Mouse (Mus musculus): ENCODE results near the gene Slc7a11. TPM values are rescaled to one million over a fixed set of nuclear protein-coding genes. Genes with fewer than 3 reads are reported as not detected.

The Slc7a11 gene
- polyA plus RNA-seq, 1 experiment from 2014 or later: 3.4 TPM

- Histone ChIP-seq H3K9me3 (replicated peaks) (no peaks in the 10 kb centered on the region), H3K27me3 (no peaks in the 10 kb centered on the region), H3K27ac (replicated peaks) (no peak overlapping the region), H3K4me3 (replicated peaks) (no peak overlapping the region), H3K36me3 (no peaks in the 10 kb centered on the region), H3K4me1 (0 out of 2 replicates have a peak, but pooled peaks cover 3% of the 10 kb centered on the region), H3K4me2 (replicated peaks) (no peak overlapping the region), H3K9ac (no peak overlapping the region)
- 77% methylated on average over 6 of the region's 6 CpGs for WGBS
- ATAC-seq (ENCODE audit: insufficient number of reproducible peaks, low FRiP score, low TSS enrichment, low read depth): no peak
Measured at GRCm38 (mm10) chr3:50388786-50389185, 54.6 kb downstream of the Slc7a11 start.

- Histone ChIP-seq H3K9ac (no peak overlapping the region), H3K4me2 (replicated peaks) (no peak overlapping the region), H3K4me1 (0 out of 2 replicates have a peak, but pooled peaks cover 3% of the 10 kb centered on the region), H3K9me3 (replicated peaks) (no peaks in the 10 kb centered on the region), H3K27me3 (no peaks in the 10 kb centered on the region), H3K36me3 (no peaks in the 10 kb centered on the region), H3K27ac (replicated peaks) (no peak overlapping the region), H3K4me3 (replicated peaks) (no peak overlapping the region)
- no peak for ATAC-seq (ENCODE audit: insufficient number of reproducible peaks, low FRiP score, low TSS enrichment, low read depth)
- WGBS: 27% methylated on average over 9 of the region's 9 CpGs
Measured at GRCm38 (mm10) chr3:50388288-50388687, 55.1 kb downstream of the Slc7a11 start.

DNA sequence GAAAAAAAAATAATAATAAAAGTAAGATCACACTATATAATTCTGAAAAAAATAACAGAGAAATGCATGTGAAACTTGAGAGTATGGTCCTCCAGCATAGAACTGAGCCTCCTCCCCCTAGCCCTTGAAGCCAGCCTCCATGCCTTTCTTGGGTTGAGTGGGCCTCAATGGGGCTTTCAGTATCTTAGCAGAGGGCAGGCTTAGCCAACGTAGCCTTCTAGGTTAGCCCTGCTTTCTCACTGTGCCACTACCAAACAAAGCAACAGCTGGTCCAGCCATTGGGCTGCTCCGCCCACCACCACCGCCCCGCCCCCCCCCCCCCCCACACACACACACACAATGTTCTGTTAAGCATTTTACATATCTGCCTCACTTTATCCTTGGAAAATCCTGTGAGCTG, 56.1 kb downstream of the Slc7a11 start:
- Histone ChIP-seq H3K4me2 (replicated peaks) (no peak overlapping the region), H3K4me3 (replicated peaks) (no peak overlapping the region), H3K4me1 (peaks cover 8% of the 10 kb centered on the region), H3K36me3 (no peaks in the 10 kb centered on the region), H3K9ac (no peak overlapping the region), H3K27me3 (no peaks in the 10 kb centered on the region), H3K9me3 (replicated peaks) (no peaks in the 10 kb centered on the region), H3K27ac (replicated peaks) (no peak overlapping the region)
- 62% methylated on average over 4 of the region's 4 CpGs for whole genome bisulfite sequencing
- ATAC-seq (ENCODE audit: insufficient number of reproducible peaks, low FRiP score, low TSS enrichment, low read depth): no peak

- H3K36me3 ChIP-seq: no peaks in the 10 kb centered on the region
- no peak overlapping the region for H3K4me2 ChIP-seq (replicated peaks)
- H3K4me3 ChIP-seq (replicated peaks): no peak overlapping the region
- no peak for ATAC-seq (ENCODE audit: insufficient number of reproducible peaks, low FRiP score, low TSS enrichment, low read depth)
- H3K4me1 ChIP-seq: peaks cover 11% of the 10 kb centered on the region
- 66% methylated on average over 5 of the region's 5 CpGs for WGBS
- H3K9ac ChIP-seq: no peak overlapping the region
- no peaks in the 10 kb centered on the region for H3K9me3 ChIP-seq (replicated peaks)
- no peaks in the 10 kb centered on the region for H3K27me3 ChIP-seq
- no peak overlapping the region for H3K27ac ChIP-seq (replicated peaks)
Measured at GRCm38 (mm10) chr3:50386561-50387221, 56.7 kb downstream of the Slc7a11 start.

GRCm38 (mm10) chr3:50386066-50386465, 57.3 kb downstream of the Slc7a11 start:
- 63% methylated on average over 6 of the region's 6 CpGs for WGBS
- H3K27ac ChIP-seq (replicated peaks): no peak overlapping the region
- H3K4me2 ChIP-seq (replicated peaks): no peak overlapping the region
- no peak for ATAC-seq (ENCODE audit: insufficient number of reproducible peaks, low FRiP score, low TSS enrichment, low read depth)
- H3K4me3 ChIP-seq (replicated peaks): no peak overlapping the region
- no peaks in the 10 kb centered on the region for H3K9me3 ChIP-seq (replicated peaks)
- no peaks in the 10 kb centered on the region for H3K36me3 ChIP-seq
- H3K4me1 ChIP-seq: peaks cover 11% of the 10 kb centered on the region
- no peak overlapping the region for H3K9ac ChIP-seq
- no peaks in the 10 kb centered on the region for H3K27me3 ChIP-seq

- no peak overlapping the region for H3K4me3 ChIP-seq (replicated peaks)
- H3K27me3 ChIP-seq: no peaks in the 10 kb centered on the region
- WGBS: 43% methylated on average over 5 of the region's 5 CpGs
- no peak overlapping the region for H3K27ac ChIP-seq (replicated peaks)
- no peak overlapping the region for H3K9ac ChIP-seq
- H3K9me3 ChIP-seq (replicated peaks): no peaks in the 10 kb centered on the region
- peaks cover 11% of the 10 kb centered on the region for H3K4me1 ChIP-seq
- peak overlapping the region; percentile 47; the same call in 1 of the 2 replicates for H3K4me2 ChIP-seq (replicated peaks)
- ATAC-seq (ENCODE audit: insufficient number of reproducible peaks, low FRiP score, low TSS enrichment, low read depth): no peak
- no peaks in the 10 kb centered on the region for H3K36me3 ChIP-seq
Measured at GRCm38 (mm10) chr3:50382729-50383128, 60.7 kb downstream of the Slc7a11 start.

- Histone ChIP-seq H3K27me3 (no peaks in the 10 kb centered on the region), H3K9ac (no peak overlapping the region), H3K9me3 (replicated peaks) (no peaks in the 10 kb centered on the region), H3K27ac (replicated peaks) (no peak overlapping the region; the same call in 1 of the 2 replicates), H3K4me1 (peaks cover 11% of the 10 kb centered on the region), H3K36me3 (no peaks in the 10 kb centered on the region), H3K4me3 (replicated peaks) (peak overlapping the region; percentile 45), H3K4me2 (replicated peaks) (peak overlapping the region; percentile 47)
- WGBS: 23% methylated on average over 22 of the region's 22 CpGs
- ATAC-seq (ENCODE audit: insufficient number of reproducible peaks, low FRiP score, low TSS enrichment, low read depth): no peak
Measured at GRCm38 (mm10) chr3:50381861-50382693, 61.3 kb downstream of the Slc7a11 start.

DNA sequence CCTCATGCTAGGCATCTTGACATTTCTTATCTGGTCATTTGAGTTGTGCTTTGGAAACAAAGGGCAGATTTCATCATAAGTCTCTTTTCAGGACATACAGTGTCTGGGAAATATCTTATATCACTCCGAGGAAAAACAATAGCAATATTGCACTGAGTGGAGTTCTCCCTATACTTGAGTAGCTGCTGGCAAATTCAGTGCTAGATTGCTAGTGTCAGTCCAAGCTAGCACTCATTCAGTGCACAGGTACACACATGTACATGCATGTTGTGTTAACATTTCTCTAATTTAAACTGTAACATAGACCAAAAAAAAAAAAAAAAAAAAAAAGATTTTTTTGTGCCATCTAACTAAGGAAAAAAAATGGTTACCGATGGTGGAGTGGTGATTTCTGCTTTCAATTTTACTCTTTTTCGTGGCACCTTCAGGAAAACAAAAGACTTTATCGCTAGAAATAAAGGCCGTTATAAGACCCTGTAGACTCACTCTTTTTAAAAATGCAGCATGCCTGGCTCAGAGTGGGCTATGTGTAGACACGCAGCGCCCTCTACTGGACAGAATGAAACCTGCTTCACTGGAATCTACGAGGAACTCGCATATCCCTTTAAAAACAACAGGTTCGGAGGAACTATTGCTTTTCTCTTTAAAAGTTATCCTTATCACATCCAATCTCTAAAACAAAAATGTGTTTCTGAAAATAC, 62.1 kb downstream of the Slc7a11 start:
- H3K36me3 ChIP-seq: no peaks in the 10 kb centered on the region
- H3K9me3 ChIP-seq (replicated peaks): no peaks in the 10 kb centered on the region
- peak overlapping the region; percentile 47 for H3K4me2 ChIP-seq (replicated peaks)
- 16% methylated on average over 10 of the region's 10 CpGs for WGBS
- H3K9ac ChIP-seq: no peak overlapping the region
- no peaks in the 10 kb centered on the region for H3K27me3 ChIP-seq
- H3K27ac ChIP-seq (replicated peaks): no peak overlapping the region; the same call in 1 of the 2 replicates
- ATAC-seq (ENCODE audit: insufficient number of reproducible peaks, low FRiP score, low TSS enrichment, low read depth): 0 out of 2 replicates have a peak, but pooled peaks have one; percentile 60
- peaks cover 9% of the 10 kb centered on the region for H3K4me1 ChIP-seq
- peak overlapping the region; percentile 45 for H3K4me3 ChIP-seq (replicated peaks)

- H3K27me3 ChIP-seq: no peaks in the 10 kb centered on the region
- 88% methylated on average over 8 of the region's 8 CpGs for WGBS
- H3K27ac ChIP-seq (replicated peaks): no peak overlapping the region
- no peak overlapping the region for H3K4me2 ChIP-seq (replicated peaks)
- ATAC-seq (ENCODE audit: insufficient number of reproducible peaks, low FRiP score, low TSS enrichment, low read depth): no peak
- H3K9ac ChIP-seq: no peak overlapping the region
- H3K9me3 ChIP-seq (replicated peaks): no peaks in the 10 kb centered on the region
- H3K4me3 ChIP-seq (replicated peaks): no peak overlapping the region
- H3K4me1 ChIP-seq: peaks cover 9% of the 10 kb centered on the region
- H3K36me3 ChIP-seq: no peaks in the 10 kb centered on the region
Measured at GRCm38 (mm10) chr3:50379942-50380341, 63.5 kb downstream of the Slc7a11 start.

- H3K36me3 ChIP-seq: no peaks in the 10 kb centered on the region
- no peaks in the 10 kb centered on the region for H3K27me3 ChIP-seq
- H3K27ac ChIP-seq (replicated peaks): no peak overlapping the region
- H3K9me3 ChIP-seq (replicated peaks): no peaks in the 10 kb centered on the region
- H3K9ac ChIP-seq: no peak overlapping the region
- ATAC-seq (ENCODE audit: insufficient number of reproducible peaks, low FRiP score, low TSS enrichment, low read depth): no peak
- H3K4me3 ChIP-seq (replicated peaks): no peak overlapping the region
- H3K4me2 ChIP-seq (replicated peaks): no peak overlapping the region
- no peaks in the 10 kb centered on the region for H3K4me1 ChIP-seq
Measured at GRCm38 (mm10) chr3:50375477-50375876, 67.9 kb downstream of the Slc7a11 start.

- Histone ChIP-seq H3K9me3 (replicated peaks) (no peaks in the 10 kb centered on the region), H3K4me1 (no peaks in the 10 kb centered on the region), H3K9ac (no peak overlapping the region), H3K27ac (replicated peaks) (no peak overlapping the region), H3K36me3 (no peaks in the 10 kb centered on the region), H3K27me3 (no peaks in the 10 kb centered on the region), H3K4me3 (replicated peaks) (no peak overlapping the region), H3K4me2 (replicated peaks) (no peak overlapping the region)
- no peak for ATAC-seq (ENCODE audit: insufficient number of reproducible peaks, low FRiP score, low TSS enrichment, low read depth)
- 87% methylated on average over 6 of the region's 6 CpGs for WGBS
Measured at GRCm38 (mm10) chr3:50369791-50370190, 73.6 kb downstream of the Slc7a11 start.
